Mouse (Mus musculus): ENCODE data around the gene S100a5. TPM values are rescaled to one million over a fixed set of nuclear protein-coding genes. Genes with fewer than 3 reads are reported as not detected.

Gene S100a5
- polyA plus RNA-seq, 1 experiment = not detected

DNA sequence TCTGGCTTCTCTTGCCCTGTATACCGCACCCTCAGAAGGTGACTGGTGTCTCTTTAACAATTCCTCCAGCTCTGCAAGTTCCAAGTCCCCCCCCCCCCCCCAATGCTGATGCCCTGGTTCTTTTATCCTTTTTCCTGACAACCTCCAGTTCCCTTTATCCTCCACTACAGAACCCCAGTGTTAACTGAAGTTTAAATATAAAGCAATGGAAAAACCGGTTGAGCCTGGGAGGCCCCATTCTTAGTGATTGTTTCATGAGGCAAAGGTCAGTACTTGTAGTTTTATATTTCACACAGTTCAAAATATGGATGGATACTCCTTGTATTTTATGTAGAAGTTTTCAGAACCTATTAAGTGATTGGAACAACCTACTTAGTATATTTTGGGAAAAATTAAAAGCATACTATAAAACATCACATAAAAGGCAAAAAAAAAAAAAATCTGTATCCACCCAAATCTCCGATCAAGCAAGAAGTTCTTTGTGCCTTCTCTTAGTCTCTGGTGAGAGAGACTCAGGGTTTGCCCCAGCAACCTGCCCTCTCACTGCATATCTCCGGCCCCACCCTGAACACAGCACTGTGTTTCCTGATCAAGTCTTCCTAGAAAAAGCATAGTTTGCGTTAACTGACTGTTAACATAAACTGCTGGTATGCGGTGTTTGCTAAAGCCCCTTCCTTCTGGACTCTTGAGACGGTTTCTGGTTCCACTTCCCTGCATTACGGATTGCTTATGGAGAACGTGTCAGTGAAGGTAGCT lies 18.1 kb downstream of the S100a5 start:
- DNase-seq (ENCODE audit: low read depth) = no peak

DNA sequence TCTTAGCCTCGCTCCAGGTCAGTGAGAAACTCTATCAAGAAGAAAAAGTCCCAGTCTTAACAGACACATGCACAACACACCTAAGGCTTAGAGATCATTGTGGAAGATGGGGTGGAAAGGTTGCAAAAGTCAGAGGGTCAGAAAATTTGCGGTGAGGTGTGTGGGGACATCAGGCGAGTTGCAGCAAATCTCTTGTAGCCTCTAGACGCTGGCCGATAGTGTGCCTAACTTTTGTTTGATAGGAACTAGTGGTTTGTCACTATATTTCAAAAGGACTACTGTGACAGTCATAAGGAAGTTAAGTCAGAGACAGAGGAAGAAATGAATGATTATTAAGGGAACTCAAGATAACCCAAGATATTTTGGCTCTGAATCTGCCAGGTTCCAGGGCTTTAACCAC lies 19.0 kb downstream of the S100a5 start:
- no peak for DNase-seq (ENCODE audit: low read depth)

DNA sequence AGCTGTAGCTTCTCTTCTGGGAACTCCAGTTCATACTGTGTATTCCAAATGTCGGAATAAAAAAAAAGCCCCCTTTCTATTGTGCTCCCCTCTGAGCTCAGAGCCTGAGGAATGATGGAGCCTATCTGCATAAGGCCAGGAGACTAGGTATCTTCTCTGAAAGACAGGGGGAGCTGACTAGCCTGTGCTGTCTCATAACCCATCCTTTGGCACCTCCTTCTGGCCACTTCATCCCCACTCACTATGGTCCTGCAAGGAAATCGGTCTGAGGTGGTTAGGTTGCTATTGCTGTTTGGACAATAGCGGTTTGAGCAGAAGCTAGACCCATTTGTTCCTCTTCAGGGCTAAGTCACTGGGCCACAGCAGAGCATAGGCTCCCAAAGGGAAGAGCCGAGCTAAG lies 19.5 kb downstream of the S100a5 start:
- no peak for DNase-seq (ENCODE audit: low read depth)

DNA sequence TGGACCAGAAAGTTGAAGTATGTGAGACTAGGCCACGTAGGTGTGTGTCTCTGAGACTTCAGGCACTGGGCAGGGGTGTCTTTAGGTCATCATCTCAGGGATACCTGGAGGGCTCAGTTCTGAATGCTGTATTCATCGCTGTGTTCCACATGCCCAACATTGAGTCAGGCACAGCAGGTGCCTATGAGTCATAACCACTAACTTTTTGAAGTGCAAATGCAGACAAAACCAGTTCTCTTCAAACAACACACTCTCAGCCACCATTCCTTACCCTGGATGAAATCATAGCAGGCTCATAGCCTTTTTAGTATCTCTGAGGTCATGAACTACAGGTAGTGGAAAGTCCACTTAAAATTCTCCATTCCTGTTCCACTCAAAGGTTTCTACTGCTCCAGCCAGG lies 21.0 kb downstream of the S100a5 start:
- no peak for DNase-seq (ENCODE audit: low read depth)

DNA sequence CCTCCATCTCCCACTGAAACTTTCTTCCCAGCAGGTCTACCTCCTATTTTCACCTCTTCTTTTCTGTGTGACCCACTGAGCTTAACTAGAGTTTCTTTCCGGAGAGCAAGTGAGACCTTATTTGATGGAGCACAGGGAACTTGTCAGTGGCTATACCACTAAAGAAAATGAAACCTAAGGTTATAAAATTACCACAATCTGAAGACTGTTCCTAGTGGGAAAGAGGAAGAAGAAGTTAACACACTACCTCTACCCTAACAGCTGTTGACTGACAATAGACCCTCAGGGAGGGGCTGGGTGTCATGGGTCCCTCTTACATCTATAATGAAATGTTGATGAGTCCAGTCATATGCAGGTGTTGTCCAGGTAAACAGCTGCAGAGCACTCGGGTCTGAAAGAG lies 23.7 kb downstream of the S100a5 start:
- DNase-seq (ENCODE audit: low read depth) = no peak

DNA sequence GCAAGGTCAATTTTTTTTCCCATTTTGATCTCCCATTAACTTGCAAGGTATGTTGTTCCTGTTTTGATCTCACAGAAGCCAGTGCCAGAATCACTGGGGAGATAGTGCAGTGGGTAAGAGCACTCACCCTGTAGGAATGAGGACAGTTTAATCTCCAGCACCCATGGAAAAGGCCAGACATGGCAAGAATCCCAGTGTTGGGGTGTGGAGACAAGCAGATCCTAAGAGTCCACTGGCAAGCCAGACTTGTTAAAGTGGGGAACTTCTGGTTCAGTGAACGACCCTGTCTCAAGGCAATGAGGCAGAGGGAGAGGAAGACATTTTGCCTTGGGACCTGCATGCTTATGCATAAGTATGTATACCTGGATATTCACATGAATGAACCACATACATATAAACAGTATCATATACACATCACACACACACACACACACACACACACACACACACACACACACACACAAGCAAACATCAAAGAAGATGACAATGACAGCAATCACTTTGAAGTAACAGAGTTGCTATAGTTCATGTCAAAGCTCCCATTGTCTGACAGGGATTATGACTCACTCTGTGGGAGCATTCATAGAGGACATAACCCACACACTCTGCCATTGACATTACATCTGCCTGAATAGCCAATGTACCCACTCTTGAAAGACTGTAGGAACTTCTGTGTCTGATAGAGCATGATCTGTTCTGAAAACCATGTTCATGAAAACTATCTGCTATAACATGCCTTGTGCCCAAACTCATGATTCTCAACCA lies 30.4 kb downstream of the S100a5 start:
- DNase-seq (ENCODE audit: low read depth) = no peak

DNA sequence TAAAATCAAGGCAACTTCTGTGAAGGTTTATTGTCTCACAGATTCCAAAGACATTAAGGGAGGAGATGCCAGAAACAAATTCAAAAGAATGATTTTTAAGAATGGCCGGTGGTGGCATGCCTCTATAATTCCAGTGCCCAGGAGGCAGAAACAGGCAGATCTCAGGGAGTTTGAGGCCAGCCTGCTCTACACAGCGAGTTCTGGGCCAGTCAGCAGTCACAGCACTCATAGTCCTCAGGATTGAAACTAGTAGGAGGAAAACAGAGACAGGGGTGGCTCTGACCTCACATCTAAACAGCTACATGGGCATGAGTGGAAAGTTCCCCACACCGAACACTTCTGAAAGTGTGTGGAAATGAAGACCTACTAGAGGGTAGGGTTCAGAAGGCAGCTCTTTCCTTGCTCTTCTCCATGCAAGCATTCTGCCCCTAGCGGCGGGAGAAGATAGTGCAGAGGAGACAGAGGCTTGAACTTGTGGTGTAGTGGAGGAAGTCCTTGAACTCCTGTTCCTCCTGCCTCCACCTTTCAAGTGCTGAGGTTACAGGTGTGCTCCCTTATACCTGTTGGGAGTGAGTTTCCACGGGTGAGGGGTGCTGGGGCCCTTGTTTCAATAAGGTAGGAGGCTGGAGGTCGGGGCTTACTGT lies 31.3 kb downstream of the S100a5 start:
- DNase-seq (ENCODE audit: low read depth) = no peak

DNA sequence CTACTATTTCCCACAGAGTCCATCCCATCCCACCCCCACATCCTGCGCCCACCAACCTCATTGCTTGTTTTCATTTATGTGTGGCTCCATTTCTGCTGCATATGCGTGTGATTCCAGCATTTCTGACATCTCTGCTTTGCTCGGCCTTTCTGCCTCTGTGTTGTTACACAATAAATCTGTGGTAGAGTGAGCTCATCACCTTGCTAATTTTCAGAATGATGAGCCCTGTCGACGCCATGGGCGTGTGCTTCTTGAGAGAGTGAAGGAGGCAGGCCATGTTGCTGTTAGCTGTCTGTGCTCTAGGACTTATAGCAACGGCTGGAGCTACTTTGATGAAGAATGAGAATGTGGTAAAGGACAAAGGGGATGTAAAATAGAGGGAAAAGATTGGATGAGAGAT lies 32.7 kb downstream of the S100a5 start:
- no peak for DNase-seq (ENCODE audit: low read depth)

DNA sequence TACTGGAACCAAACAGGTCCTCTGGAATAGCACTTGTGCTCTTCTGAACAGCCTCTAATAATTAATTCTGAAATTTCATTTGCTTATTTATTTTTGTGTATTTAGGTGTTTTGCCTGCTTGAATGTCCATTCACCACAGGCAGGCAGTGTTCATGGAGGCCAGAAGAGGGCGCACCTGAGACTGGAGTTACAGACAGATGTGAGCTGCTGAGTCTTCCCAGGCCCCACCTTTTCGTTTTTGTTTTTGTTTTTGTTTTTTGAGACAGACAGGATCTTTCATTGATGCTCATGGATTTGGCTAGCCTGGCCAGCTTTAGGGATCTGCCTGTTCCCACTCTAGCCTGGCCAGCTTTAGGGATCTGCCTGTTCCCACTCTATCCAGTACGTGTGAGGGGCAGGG lies 35.9 kb downstream of the S100a5 start:
- no peak for DNase-seq (ENCODE audit: low read depth)

DNA sequence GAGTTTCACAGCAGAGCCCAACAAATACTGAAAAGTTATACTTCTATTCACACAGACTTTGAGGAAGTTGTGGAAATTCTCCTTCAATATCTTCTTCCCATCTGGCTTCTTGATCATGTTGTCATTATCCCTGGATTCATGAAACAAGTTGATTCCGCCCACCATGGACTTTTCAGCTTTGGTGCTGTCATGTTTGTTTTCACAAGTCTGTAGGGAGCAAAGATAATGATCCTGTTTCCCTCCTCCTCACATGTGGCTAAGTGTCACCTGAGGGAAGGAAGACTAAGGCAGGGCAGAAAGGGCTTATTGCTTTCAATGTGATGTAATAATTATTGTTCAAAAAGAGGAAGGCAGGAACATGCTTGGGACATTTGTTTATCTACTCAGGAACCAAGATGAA lies 39.0 kb downstream of the S100a5 start:
- DNase-seq (ENCODE audit: low read depth) = peak; percentile 68

DNA sequence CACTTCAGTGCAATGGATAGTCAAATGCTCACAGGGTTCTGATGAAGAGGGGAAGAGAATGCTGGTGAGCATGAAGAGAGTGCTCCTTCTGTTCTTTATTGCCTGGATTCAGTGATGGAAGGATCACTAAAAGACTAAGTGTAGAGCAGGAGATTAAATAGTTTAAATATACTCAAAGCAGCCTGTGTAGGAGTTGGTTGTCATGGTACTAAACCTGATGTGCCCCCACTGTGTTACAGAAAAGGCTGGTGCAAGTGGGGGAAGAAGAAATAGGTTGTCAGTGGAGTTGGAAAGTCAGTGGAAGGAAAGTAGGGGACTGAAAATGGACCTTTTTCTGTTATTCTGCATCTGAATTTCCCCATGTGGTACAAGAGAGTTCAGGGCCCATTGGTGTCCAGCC lies 40.7 kb downstream of the S100a5 start:
- DNase-seq (ENCODE audit: low read depth) = no peak

DNA sequence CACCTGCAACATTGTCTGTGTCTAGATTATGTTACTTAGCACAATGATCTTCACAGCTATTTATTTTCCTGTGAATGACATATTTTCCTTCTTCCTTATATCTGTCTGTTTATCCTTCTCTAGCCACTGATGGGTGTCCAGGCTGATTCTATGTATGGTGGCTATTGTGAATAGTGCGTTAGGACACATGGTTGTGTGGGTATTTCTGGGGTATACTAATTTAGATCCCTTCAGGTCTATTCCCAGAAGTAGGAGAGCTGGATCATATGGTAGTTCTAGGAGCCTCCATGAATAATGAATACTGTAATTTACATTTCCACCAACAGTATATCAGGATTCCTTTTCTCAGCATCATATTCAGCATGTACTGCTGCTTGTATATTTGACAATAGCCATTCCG lies 41.5 kb downstream of the S100a5 start:
- DNase-seq (ENCODE audit: low read depth) = no peak

DNA sequence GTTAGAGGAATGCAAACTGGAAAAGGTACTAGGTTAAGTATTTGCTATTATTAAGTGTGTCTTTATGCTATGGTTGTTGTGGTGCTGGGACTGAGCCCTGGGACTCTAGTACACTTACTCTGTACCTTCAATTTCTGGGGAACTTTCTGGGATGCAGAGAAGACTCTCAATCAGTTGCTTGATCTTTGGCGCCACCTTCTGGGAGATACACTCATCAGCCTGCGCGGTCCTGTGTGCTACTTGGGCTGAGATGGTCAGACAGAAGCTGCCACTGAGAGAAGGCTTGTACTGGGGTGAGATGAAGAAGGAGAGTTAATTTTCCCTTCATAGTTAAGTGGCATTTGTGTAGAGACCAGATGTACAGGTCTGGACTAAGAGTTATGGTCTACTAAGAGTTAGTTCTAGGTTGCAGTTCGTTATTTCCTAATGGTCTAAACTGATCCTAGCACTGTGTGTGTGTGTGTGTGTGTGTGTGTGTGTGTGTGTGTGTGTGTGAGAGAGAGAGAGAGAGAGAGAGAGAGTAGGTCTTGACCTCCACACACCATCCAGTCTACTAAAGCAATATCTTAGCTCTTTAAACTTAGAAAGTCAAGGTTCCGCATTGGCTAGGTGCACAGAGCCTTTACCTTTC lies 44.7 kb downstream of the S100a5 start:
- no peak for DNase-seq (ENCODE audit: low read depth)

DNA sequence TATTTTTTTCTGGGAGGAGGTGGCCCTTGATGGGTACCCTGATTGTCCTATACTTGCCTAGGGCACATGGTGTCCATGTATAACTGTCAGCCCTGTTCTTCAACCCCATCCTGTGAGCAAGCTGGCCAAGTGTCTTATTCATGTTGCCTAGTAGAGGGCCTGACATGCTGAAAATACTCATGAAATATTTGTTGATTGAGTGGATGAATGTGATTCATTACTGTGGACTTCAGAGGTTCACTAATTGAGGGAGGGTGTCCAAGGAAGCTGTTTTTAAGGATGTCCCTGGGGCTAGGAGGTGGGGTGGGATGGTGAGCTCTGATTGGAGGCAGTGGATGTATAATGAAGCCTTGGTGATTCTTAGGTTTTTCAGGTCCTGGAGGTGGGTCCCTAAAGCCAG lies 45.4 kb downstream of the S100a5 start, which contains the start of gene S100a7a:
S100a7a (plus strand) TSS at position 301 of the 400 bp plus-strand sequence.
- DNase-seq (ENCODE audit: low read depth) = no peak

DNA sequence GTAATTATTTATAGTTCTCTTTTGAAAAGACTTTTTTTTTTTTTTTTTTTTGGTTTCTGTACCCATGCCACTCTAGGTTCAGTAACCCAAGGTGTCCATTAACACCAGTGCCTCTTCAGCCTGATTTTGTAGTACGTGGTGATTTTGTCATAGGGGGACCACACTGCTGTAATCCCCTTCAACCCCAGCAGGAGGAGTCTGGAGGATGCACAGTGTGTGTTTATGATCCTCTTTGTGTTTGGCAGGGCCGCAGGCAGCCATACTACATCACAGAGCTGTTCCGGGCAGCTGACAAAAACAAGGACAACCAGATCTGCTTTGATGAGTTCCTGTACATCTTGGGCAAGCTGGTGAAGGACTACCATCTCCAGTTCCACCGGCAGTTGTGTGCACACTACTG lies 49.1 kb downstream of the S100a5 start:
- no peak for DNase-seq (ENCODE audit: low read depth)

DNA sequence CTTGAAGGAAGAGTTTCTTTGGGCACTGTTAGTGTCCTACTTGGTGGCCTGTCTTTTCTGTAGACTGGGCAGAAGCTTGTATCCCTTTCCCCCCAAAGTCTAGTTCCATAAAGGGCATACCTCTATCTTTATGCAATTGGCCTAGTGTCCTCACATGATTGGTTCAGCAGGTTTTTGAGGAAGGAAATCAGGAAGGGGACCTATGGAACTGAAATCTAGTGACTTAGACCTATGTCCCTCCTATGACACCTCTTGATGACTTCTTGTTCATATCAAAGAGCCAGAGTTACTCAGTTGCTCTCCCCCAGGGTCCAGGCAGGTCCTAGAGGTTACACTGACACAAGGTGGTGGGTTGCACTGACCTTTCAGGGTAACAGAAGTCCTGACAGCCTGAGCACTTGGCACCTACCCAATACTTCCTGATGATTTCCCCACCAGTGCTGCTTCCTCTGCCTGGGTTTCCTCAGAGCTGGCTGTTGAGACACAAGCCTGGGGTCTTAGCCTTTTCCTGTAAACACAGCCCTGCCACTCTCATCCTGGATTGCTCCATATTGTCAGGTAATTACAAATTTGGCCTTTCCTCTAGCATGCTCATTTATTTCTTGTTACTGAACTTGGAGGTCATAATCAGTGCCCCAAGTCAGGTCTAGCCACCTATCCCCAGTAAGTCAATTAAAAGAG lies 51.2 kb downstream of the S100a5 start:
- DNase-seq (ENCODE audit: low read depth) = no peak

Other genes with a start within 250 kb of the S100a5 start
- gene Slc27a3, start 218.6 kb upstream of the S100a5 start, polyA plus RNA-seq (2012; rRNA removed) = 7.4 and 9.4 TPM in 2 replicates
- gene Ints3, start 174.9 kb upstream of the S100a5 start, polyA plus RNA-seq (2012; rRNA removed) = 30.2 and 36.5 TPM in 2 replicates
- 49.7 and 51.1 TPM in 2 replicates for gene Npr1, start 142.7 kb upstream of the S100a5 start, polyA plus RNA-seq (2012; rRNA removed)
- 30.6 and 34.0 TPM in 2 replicates for gene Ilf2, start 132.4 kb upstream of the S100a5 start, polyA plus RNA-seq (2012; rRNA removed)
- 38.3 and 41.3 TPM in 2 replicates for gene Snapin, start 117.5 kb upstream of the S100a5 start, polyA plus RNA-seq (2012; rRNA removed)
- 35.9 and 46.2 TPM in 2 replicates for gene Chtop, start 99.0 kb upstream of the S100a5 start, polyA plus RNA-seq (2012; rRNA removed)
- 184 and 230 TPM in 2 replicates for gene S100a1, start 94.1 kb upstream of the S100a5 start, polyA plus RNA-seq (2012; rRNA removed)
- 73.7 and 97.9 TPM in 2 replicates for gene S100a13, start 94.1 kb upstream of the S100a5 start, polyA plus RNA-seq (2012; rRNA removed)
- gene S100a14, start 81.7 kb upstream of the S100a5 start, polyA plus RNA-seq (2012; rRNA removed) = 2.5 and 7.2 TPM in 2 replicates
- 161 and 192 TPM in 2 replicates for gene S100a16, start 71.3 kb upstream of the S100a5 start, polyA plus RNA-seq (2012; rRNA removed)
- gene S100a3, start 47.9 kb upstream of the S100a5 start, polyA plus RNA-seq (2012; rRNA removed) = 1.4 TPM in 2 replicates
- not detected in 2 replicates for gene S100a2, start 18.3 kb upstream of the S100a5 start, polyA plus RNA-seq (2012; rRNA removed)
- gene Gm42674, start 6.6 kb upstream of the S100a5 start, polyA plus RNA-seq (2012; rRNA removed) = not detected in 2 replicates
- 27.8 and 69.1 TPM in 2 replicates for gene S100a4, start 4.8 kb upstream of the S100a5 start, polyA plus RNA-seq (2012; rRNA removed)
- 229 and 578 TPM in 2 replicates for gene S100a6, start 4.4 kb downstream of the S100a5 start, polyA plus RNA-seq (2012; rRNA removed)
- gene S100a7a, start 45.5 kb downstream of the S100a5 start, polyA plus RNA-seq (2012; rRNA removed) = 0.19 and 0.39 TPM in 2 replicates
- gene S100a8, start 60.5 kb downstream of the S100a5 start, polyA plus RNA-seq (2012; rRNA removed) = 0.48 and 7.4 TPM in 2 replicates
- 1.2 and 1.3 TPM in 2 replicates for gene S100a9, start 87.2 kb downstream of the S100a5 start, polyA plus RNA-seq (2012; rRNA removed)
- gene Pglyrp4, start 118.4 kb downstream of the S100a5 start, polyA plus RNA-seq (2012; rRNA removed) = 0.76 and 0.77 TPM in 2 replicates
- gene Gm5849, start 169.4 kb downstream of the S100a5 start, polyA plus RNA-seq (2012; rRNA removed) = not detected in 2 replicates

Measured in gonadal fat pad, adult 2 months (tissue).